ENCODE assay signal across 8 mouse cellular contexts in the genomic region with DNA sequence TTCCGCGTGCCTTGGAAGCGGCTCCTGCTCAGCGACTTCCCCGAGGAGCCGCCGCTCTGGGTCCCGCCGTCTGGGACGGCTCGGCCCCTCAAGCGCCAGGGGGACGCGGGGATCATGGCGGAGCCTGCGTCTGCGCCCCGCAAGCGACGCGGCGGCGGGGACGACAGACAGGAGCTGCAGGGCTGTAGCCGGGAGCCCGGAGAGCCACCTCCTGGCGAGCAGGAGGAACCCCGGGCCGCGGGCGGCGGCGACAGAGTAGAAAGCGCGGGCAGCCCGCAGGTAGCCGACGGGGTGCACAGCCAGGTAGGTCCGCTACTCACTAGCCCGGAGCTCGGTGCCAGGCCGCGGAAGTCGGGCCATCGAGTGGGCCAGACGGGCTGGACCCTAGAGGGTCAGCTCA. TPM values are rescaled to one million over a fixed set of nuclear protein-coding genes. Genes with fewer than 3 reads are reported as not detected.
A peak's percentile ranks its signal among the peaks of the same experiment; 100 is the strongest.
DNase-seq lines count a peak whose midpoint lies in the region; ATAC-seq lines count a peak whose summit lies in the region.
"Not testable (repeated sequence)": the region's sequence is repeated elsewhere in the genome, so short reads cannot be mapped to it uniquely, and the experiment has no call there.

No protein-coding gene starts in this region.

- not testable (repeated sequence) for H3K36me3 ChIP-seq in embryonic facial prominence, embryonic 15.5 days; heart, embryonic 11.5 days (ENCODE audit: control insufficient read depth, insufficient read depth, low read length); kidney, embryonic 16.5 days (ENCODE audit: insufficient read depth, low read length)
- H3K36me3 ChIP-seq in liver, embryonic 12.5 days, result peaks cover 33% of the 10 kb centered on the region

- H3K9ac ChIP-seq in embryonic facial prominence, embryonic 15.5 days, result peak overlapping the region; percentile 81
- peak overlapping the region; percentile 90 for H3K9ac ChIP-seq in heart, embryonic 11.5 days (ENCODE audit: low read depth, low read length)
- peak overlapping the region; percentile 86 for H3K9ac ChIP-seq in kidney, embryonic 16.5 days (replicated peaks; ENCODE audit: low read length)
- H3K9ac ChIP-seq in liver, embryonic 12.5 days, result peak overlapping the region; percentile 98

- peak overlapping the region; percentile 87 for H3K4me3 ChIP-seq in embryonic facial prominence, embryonic 15.5 days (replicated peaks)
- peak overlapping the region; percentile 89 for H3K4me3 ChIP-seq in heart, embryonic 11.5 days (ENCODE audit: low read depth, low read length)
- H3K4me3 ChIP-seq in kidney, embryonic 16.5 days (ENCODE audit: low read length), result peak overlapping the region; percentile 72
- H3K4me3 ChIP-seq in liver, embryonic 12.5 days, result peak overlapping the region; percentile 98

- ATAC-seq in embryonic facial prominence, embryonic 15.5 days (ENCODE audit: insufficient number of reproducible peaks, low FRiP score, low TSS enrichment, low read depth), result peak; percentile 49; the same call in 1 of the 2 replicates
- ATAC-seq in heart, embryonic 11.5 days (replicated peaks; ENCODE audit: insufficient number of reproducible peaks, low FRiP score, low TSS enrichment), result peak; percentile 57
- peak; percentile 68; the same call in 1 of the 2 replicates for ATAC-seq in kidney, embryonic 16.5 days (ENCODE audit: low FRiP score, low TSS enrichment)
- peak; percentile 56 for ATAC-seq in liver, embryonic 12.5 days

- peaks cover 25% of the 10 kb centered on the region for H3K4me1 ChIP-seq in embryonic facial prominence, embryonic 15.5 days
- H3K4me1 ChIP-seq in heart, embryonic 11.5 days (ENCODE audit: control insufficient read depth, insufficient read depth, low read length), result peaks cover 12% of the 10 kb centered on the region
- H3K4me1 ChIP-seq in kidney, embryonic 16.5 days (ENCODE audit: insufficient read depth, low read length), result peaks cover 21% of the 10 kb centered on the region
- peaks cover 39% of the 10 kb centered on the region for H3K4me1 ChIP-seq in liver, embryonic 12.5 days

- H3K9me3 ChIP-seq in embryonic facial prominence, embryonic 15.5 days (replicated peaks); heart, embryonic 11.5 days (replicated peaks; ENCODE audit: control insufficient read depth, low read length); kidney, embryonic 16.5 days (ENCODE audit: low read length); liver, embryonic 12.5 days (replicated peaks): not testable (repeated sequence)

- peak; percentile 62 for DNase-seq in 3134 (ENCODE audit: extremely low read depth, insufficient read length, low spot score)
- DNase-seq in adrenal gland, postnatal 25 days, result peak; percentile 53
- DNase-seq in monocyte, adult 2 months (ENCODE audit: low read depth in 1 of 2, low spot score in 2 of 2), result peak; percentile 11 to 31
- DNase-seq in spleen, postnatal 14 days (ENCODE audit: low spot score in 2 of 2), result peak; percentile 35 to 58

- peak overlapping the region; percentile 98 for H3K27ac ChIP-seq in embryonic facial prominence, embryonic 15.5 days (replicated peaks)
- H3K27ac ChIP-seq in heart, embryonic 11.5 days (ENCODE audit: low read depth, low read length), result peak overlapping the region; percentile 66
- peak overlapping the region; percentile 98 for H3K27ac ChIP-seq in kidney, embryonic 16.5 days (ENCODE audit: low read length)
- H3K27ac ChIP-seq in liver, embryonic 12.5 days, result peak overlapping the region; percentile 98

- H3K4me2 ChIP-seq in embryonic facial prominence, embryonic 15.5 days (replicated peaks), result peak overlapping the region; percentile 87
- peak overlapping the region; percentile 82 for H3K4me2 ChIP-seq in heart, embryonic 11.5 days
- H3K4me2 ChIP-seq in kidney, embryonic 16.5 days (replicated peaks; ENCODE audit: low read depth, low read length), result peak overlapping the region; percentile 78
- H3K4me2 ChIP-seq in liver, embryonic 12.5 days, result peak overlapping the region; percentile 77

- WGBS in embryonic facial prominence, embryonic 15.5 days, result under 1% methylated on average over 41 of the region's 46 CpGs
- WGBS in heart, embryonic 11.5 days (ENCODE audit: insufficient replicate concordance), result 0% methylated on average over 37 of the region's 46 CpGs
- WGBS in kidney, embryonic 16.5 days, result under 1% methylated on average over 37 of the region's 46 CpGs
- WGBS in liver, embryonic 12.5 days (ENCODE audit: insufficient replicate concordance), result under 1% methylated on average over 46 of the region's 46 CpGs

- not testable (repeated sequence) for H3K27me3 ChIP-seq in embryonic facial prominence, embryonic 15.5 days; heart, embryonic 11.5 days (ENCODE audit: control insufficient read depth, insufficient read depth, low read length); kidney, embryonic 16.5 days (ENCODE audit: insufficient read depth, low read length); liver, embryonic 12.5 days (replicated peaks)

RNA-seq across cellular contexts. Expression of a gene that starts 0.4 kb away (rescaled TPM):
- total RNA-seq in adrenal gland, postnatal 25 days (2021), result 11.8 and 13.2 TPM in 2 replicates
- 26.3 and 28.3 TPM in 2 replicates for polyA plus RNA-seq in embryonic facial prominence, embryonic 15.5 days (2015; fragmentation: Nextera tagmentation; extraction: Ambion mirVana)
- 26.9 and 27.7 TPM in 2 replicates for polyA plus RNA-seq in heart, embryonic 11.5 days (2014; fragmentation: Nextera tagmentation; extraction: Ambion mirVana)
- 30.4 and 30.5 TPM in 2 replicates for polyA plus RNA-seq in kidney, embryonic 16.5 days (2015; fragmentation: Nextera tagmentation; extraction: Ambion mirVana)
- 50.8 and 53.0 TPM in 2 replicates for polyA plus RNA-seq in liver, embryonic 12.5 days (2016; fragmentation: Nextera tagmentation; extraction: Ambion mirVana)

RNA-seq across cellular contexts. Expression of a gene that starts 36.4 kb away (rescaled TPM):
- not detected in 2 replicates for total RNA-seq in adrenal gland, postnatal 25 days (2021)
- polyA plus RNA-seq in embryonic facial prominence, embryonic 15.5 days (2015; fragmentation: Nextera tagmentation; extraction: Ambion mirVana), result 0.13 and 0.14 TPM in 2 replicates
- polyA plus RNA-seq in heart, embryonic 11.5 days (2014; fragmentation: Nextera tagmentation; extraction: Ambion mirVana), result 0.07 and 0.31 TPM in 2 replicates
- polyA plus RNA-seq in kidney, embryonic 16.5 days (2015; fragmentation: Nextera tagmentation; extraction: Ambion mirVana), result 0.89 and 0.91 TPM in 2 replicates
- polyA plus RNA-seq in liver, embryonic 12.5 days (2016; fragmentation: Nextera tagmentation; extraction: Ambion mirVana), result 0.05 TPM in 1 of 2 replicates, not detected in the other

RNA-seq across cellular contexts. Expression of a gene that starts 42.8 kb away (rescaled TPM):
- total RNA-seq in adrenal gland, postnatal 25 days (2021), result 23.9 and 28.6 TPM in 2 replicates
- polyA plus RNA-seq in embryonic facial prominence, embryonic 15.5 days (2015; fragmentation: Nextera tagmentation; extraction: Ambion mirVana), result 32.3 and 36.5 TPM in 2 replicates
- polyA plus RNA-seq in heart, embryonic 11.5 days (2014; fragmentation: Nextera tagmentation; extraction: Ambion mirVana), result 21.7 and 26.5 TPM in 2 replicates
- polyA plus RNA-seq in kidney, embryonic 16.5 days (2015; fragmentation: Nextera tagmentation; extraction: Ambion mirVana), result 24.0 and 26.0 TPM in 2 replicates
- polyA plus RNA-seq in liver, embryonic 12.5 days (2016; fragmentation: Nextera tagmentation; extraction: Ambion mirVana), result 45.4 and 46.8 TPM in 2 replicates

Comparison
In these comparisons a context has a peak if more than half of its experiments do, and no peak if none do; other contexts are left out.
1. Peak in every context shown above with its lines: DNase-seq, ATAC-seq, H3K4me3 ChIP-seq and H3K27ac ChIP-seq.